In the genomic region with DNA sequence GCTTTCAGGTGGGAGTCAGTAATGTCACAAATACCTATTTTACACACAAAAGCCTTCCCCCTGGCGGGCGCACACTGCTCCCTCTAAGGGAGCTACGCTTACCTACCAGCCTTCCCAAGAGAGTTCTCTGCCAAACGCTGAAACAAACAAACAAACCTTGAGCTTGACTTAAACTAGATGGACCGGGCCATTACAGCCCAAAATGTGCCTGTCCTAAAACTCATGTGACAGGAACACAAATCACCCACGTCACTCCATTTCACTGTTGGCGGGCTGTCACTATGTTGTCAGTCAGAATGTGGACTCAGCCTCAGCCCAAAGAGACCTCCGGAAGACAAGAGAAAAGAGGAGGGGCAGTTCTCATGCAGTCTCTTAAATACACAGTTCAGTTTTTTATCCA, we compare ENCODE assay signal across 8 mouse cellular contexts.
DNase-seq lines count a peak whose midpoint lies in the region; ATAC-seq and TF ChIP-seq lines count a peak whose summit lies in the region.

No protein-coding gene starts in this region.

- ATAC-seq in lung, embryonic 16.5 days (ENCODE audit: low read depth): peak; percentile 41; the same call in 1 of the 2 replicates
- no peak for ATAC-seq in hindbrain, embryonic 12.5 days (ENCODE audit: low FRiP score)

- H3K27ac ChIP-seq in lung, embryonic 16.5 days (ENCODE audit: low read length): no peak overlapping the region
- H3K27ac ChIP-seq in hindbrain, embryonic 12.5 days: no peak overlapping the region
- H3K27ac ChIP-seq in liver, adult 2 months (replicated peaks; ENCODE audit: insufficient read depth, low read depth, low read length): peak overlapping the region; percentile 99
- no peak overlapping the region for H3K27ac ChIP-seq in small intestine, adult 2 months (ENCODE audit: insufficient read depth, low read depth, low read length)

- H3K9me3 ChIP-seq in lung, embryonic 16.5 days (ENCODE audit: control insufficient read depth, low read length): no peaks in the 10 kb centered on the region
- no peaks in the 10 kb centered on the region for H3K9me3 ChIP-seq in hindbrain, embryonic 12.5 days (replicated peaks)

- 7% methylated on average over 8 of the region's 8 CpGs for WGBS in lung, embryonic 16.5 days
- WGBS in hindbrain, embryonic 12.5 days: 9% methylated on average over 8 of the region's 8 CpGs
- WGBS in liver, adult 2 months: 6% methylated on average over 8 of the region's 8 CpGs
- WGBS in small intestine, adult 2 months: 9% methylated on average over 8 of the region's 8 CpGs

- peak overlapping the region; percentile 57 for H3K4me2 ChIP-seq in lung, embryonic 16.5 days (ENCODE audit: low read depth, low read length)
- peak overlapping the region; percentile 58 for H3K4me2 ChIP-seq in hindbrain, embryonic 12.5 days (replicated peaks)

- no peaks in the 10 kb centered on the region for H3K27me3 ChIP-seq in lung, embryonic 16.5 days (ENCODE audit: control insufficient read depth, insufficient read depth, low read depth, low read length)
- no peaks in the 10 kb centered on the region for H3K27me3 ChIP-seq in hindbrain, embryonic 12.5 days
- no peaks in the 10 kb centered on the region for H3K27me3 ChIP-seq in liver, adult 2 months (ENCODE audit: control insufficient read depth, insufficient read depth, low read length)
- H3K27me3 ChIP-seq in small intestine, adult 2 months (ENCODE audit: control insufficient read depth, insufficient read depth, low read length): no peaks in the 10 kb centered on the region

- H3K79me2 ChIP-seq in liver, adult 2 months (ENCODE audit: control insufficient read depth, insufficient read depth, low read length): peaks cover 4% of the 10 kb centered on the region; the same call in 1 of the 2 replicates

- H3K4me1 ChIP-seq in lung, embryonic 16.5 days (replicated peaks; ENCODE audit: control insufficient read depth, insufficient read depth, low read length): peaks cover 2% of the 10 kb centered on the region; the same call in 1 of the 2 replicates
- H3K4me1 ChIP-seq in hindbrain, embryonic 12.5 days: peaks cover 10% of the 10 kb centered on the region
- H3K4me1 ChIP-seq in liver, adult 2 months (ENCODE audit: control insufficient read depth, insufficient read depth, low read length): peaks cover 30% of the 10 kb centered on the region
- H3K4me1 ChIP-seq in small intestine, adult 2 months (ENCODE audit: control insufficient read depth, insufficient read depth, insufficient read length, low read length): peaks cover 12% of the 10 kb centered on the region; the same call in 1 of the 2 replicates

- TF ChIP-seq CTCF in liver, adult 2 months (IDR thresholded peaks at IDR 0.05; ENCODE audit: low read depth, low read length): peak; percentile 64
- peak; percentile 15; the same call in 1 of the 2 replicates for TF ChIP-seq CTCF in small intestine, adult 2 months (IDR thresholded peaks at IDR 0.05; ENCODE audit: extremely low read depth, insufficient read length, insufficient replicate concordance, low read depth, low read length)

- peak overlapping the region; percentile 55 for H3K4me3 ChIP-seq in lung, embryonic 16.5 days (ENCODE audit: low read length)
- H3K4me3 ChIP-seq in hindbrain, embryonic 12.5 days: peak overlapping the region; percentile 34; the same call in 1 of the 2 replicates
- H3K4me3 ChIP-seq in liver, adult 2 months (ENCODE audit: insufficient read depth, low read depth, low read length): peak overlapping the region; percentile 99
- peak overlapping the region; percentile 48 for H3K4me3 ChIP-seq in small intestine, adult 2 months (ENCODE audit: low read depth, low read length)

- peak overlapping the region; percentile 56 for H3K9ac ChIP-seq in lung, embryonic 16.5 days (ENCODE audit: low read length)
- no peak overlapping the region for H3K9ac ChIP-seq in hindbrain, embryonic 12.5 days
- H3K9ac ChIP-seq in liver, adult 2 months (ENCODE audit: low read depth, low read length): peak overlapping the region; percentile 91

- no peak for DNase-seq in lung, postnatal 14 days
- peak; percentile 99 for DNase-seq in liver, adult 2 months (ENCODE audit: extremely low read depth, low read depth, low spot score)
- DNase-seq in MN1 (ENCODE audit: low spot score): no peak
- no peak for DNase-seq in left cerebral cortex, adult 9 months (ENCODE audit: low spot score in 2 of 2)
- no peak for DNase-seq in gastrocnemius, postnatal 10 days

- H3K36me3 ChIP-seq in lung, embryonic 16.5 days (ENCODE audit: control insufficient read depth, insufficient read depth, low read length): no peaks in the 10 kb centered on the region
- H3K36me3 ChIP-seq in hindbrain, embryonic 12.5 days: no peaks in the 10 kb centered on the region
- H3K36me3 ChIP-seq in liver, adult 2 months (ENCODE audit: control insufficient read depth, insufficient read depth, low read length): no peaks in the 10 kb centered on the region
- H3K36me3 ChIP-seq in small intestine, adult 2 months (ENCODE audit: control insufficient read depth, insufficient read depth, low read length): no peaks in the 10 kb centered on the region

- no peak for TF ChIP-seq POLR2A in liver, adult 2 months (IDR thresholded peaks at IDR 0.05; ENCODE audit: extremely low read depth, insufficient read depth, low read length)
- no peak for TF ChIP-seq POLR2A in small intestine, adult 2 months (IDR thresholded peaks at IDR 0.05; ENCODE audit: low read depth, low read length)

Comparison
In these comparisons a context has a peak if more than half of its experiments do, and no peak if none do; other contexts are left out.
1. H3K4me3 ChIP-seq: peak in every context shown above with its lines; median percentile 99 in liver, adult 2 months; 55 in lung, embryonic 16.5 days; 48 in small intestine, adult 2 months; 34 in hindbrain, embryonic 12.5 days.